Mouse (Mus musculus): ENCODE measurements at regions not wholly inside any gene's neighbourhood (a gene's known extent, or its start where the extent isn't known, plus 50 kb on each side); places are given as distances from the start of the nearest gene placed in this dataset.

DNA sequence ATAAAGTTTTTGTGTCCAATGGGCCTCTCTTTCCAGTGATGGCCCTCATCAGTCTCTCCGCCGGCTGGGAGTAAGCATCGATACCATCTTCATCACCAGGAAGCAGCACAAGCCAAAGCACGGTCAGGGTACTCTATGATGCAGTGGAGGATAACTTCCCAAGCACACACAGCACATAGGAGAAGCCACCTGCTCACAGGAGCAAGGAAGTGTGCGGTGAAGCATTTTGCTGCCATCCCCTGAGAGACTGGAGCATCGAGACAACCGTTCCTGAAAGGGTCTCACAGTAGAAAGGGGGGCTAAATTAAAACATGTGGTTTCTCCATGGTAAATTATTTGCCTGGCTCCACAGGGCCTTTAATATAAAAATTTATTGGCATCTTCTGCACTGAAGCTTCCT is 277.1 kb downstream of the Lrig3 start:
- WGBS = 87% methylated on average over 7 of the region's 7 CpGs
- Histone ChIP-seq H3K27me3 (ENCODE audit: control insufficient read depth, insufficient read depth, low read length) (no peaks in the 10 kb centered on the region), H3K36me3 (ENCODE audit: control insufficient read depth, insufficient read depth, low read length) (no peaks in the 10 kb centered on the region), H3K27ac (ENCODE audit: low read depth, low read length) (no peak overlapping the region), H3K4me2 (replicated peaks; ENCODE audit: low read depth, low read length) (no peak overlapping the region), H3K9ac (ENCODE audit: low read depth, low read length) (no peak overlapping the region), H3K4me3 (ENCODE audit: low read depth, low read length) (no peak overlapping the region), H3K9me3 (ENCODE audit: control insufficient read depth, low read length) (no peaks in the 10 kb centered on the region), H3K4me1 (replicated peaks; ENCODE audit: control insufficient read depth, insufficient read depth, low read length) (no peaks in the 10 kb centered on the region)
- DNase-seq (ENCODE audit: low spot score) (no peak), ATAC-seq (ENCODE audit: low FRiP score) (no peak)

- Histone ChIP-seq H3K27ac (ENCODE audit: low read depth, low read length) (no peak overlapping the region), H3K4me2 (replicated peaks; ENCODE audit: low read depth, low read length) (no peak overlapping the region), H3K9ac (ENCODE audit: low read depth, low read length) (no peak overlapping the region), H3K4me3 (ENCODE audit: low read depth, low read length) (no peak overlapping the region), H3K4me1 (replicated peaks; ENCODE audit: control insufficient read depth, insufficient read depth, low read length) (no peaks in the 10 kb centered on the region), H3K27me3 (ENCODE audit: control insufficient read depth, insufficient read depth, low read length) (no peaks in the 10 kb centered on the region), H3K9me3 (ENCODE audit: control insufficient read depth, low read length) (no peaks in the 10 kb centered on the region), H3K36me3 (ENCODE audit: control insufficient read depth, insufficient read depth, low read length) (no peaks in the 10 kb centered on the region)
- WGBS = 49% methylated on average over 4 of the region's 4 CpGs
- no peak for ATAC-seq (ENCODE audit: low FRiP score)
- DNase-seq (ENCODE audit: low spot score) = peak; percentile 3
Observed at GRCm38 (mm10) chr10:126239536-126239935, 273.6 kb downstream of the Lrig3 start.
